Mouse (Mus musculus) spleen, adult 2 months (tissue): ENCODE results near the gene Sec61a2.

Experiments
- CTCF ChIP-seq: fragments of 200-500 bp; IDR thresholded peaks from 2 replicates; pipeline ENCODE4 v1.5.1; 2011; ENCODE audit warnings: mild to moderate bottlenecking, inconsistent platforms; ENCODE audit not compliant: insufficient read depth, insufficient read length, insufficient replicate concordance; ENCODE audit errors: extremely low read depth
- POLR2A ChIP-seq: fragments of 200-500 bp; IDR thresholded peaks from 2 replicates; pipeline ENCODE4 v1.6.1; 2011; ENCODE audit warnings: low read depth, low read length, inconsistent platforms

GRCm38 (mm10) chr2:5894296-5894695, 936 bp downstream of the Sec61a2 start:
- no peak for TF ChIP-seq CTCF
- no peak for TF ChIP-seq POLR2A
